Mouse (Mus musculus) cerebellum, adult 18-20 months (tissue): ENCODE measurements at regions not wholly inside any gene's neighbourhood (a gene's known extent, or its start where the extent isn't known, plus 50 kb on each side); places are given as distances from the start of the nearest gene placed in this dataset.

Experiments
- DNase-seq, 2 experiments: peaks; one replicate each; pipeline ENCODE4 v3.0.0; 2021

GRCm38 (mm10) chr4:73051511-73051910 lies 199.1 kb upstream of the Aldoart1 start:
- DNase-seq, result no peak

- no peak for DNase-seq
Observed at GRCm38 (mm10) chr4:73047804-73048203, 195.4 kb upstream of the Aldoart1 start.

- DNase-seq, result no peak
Observed at GRCm38 (mm10) chr4:73044356-73044755, 191.9 kb upstream of the Aldoart1 start.

- DNase-seq, result peak; percentile 3 to 10
Observed at GRCm38 (mm10) chr4:73042672-73043071, 190.2 kb upstream of the Aldoart1 start.

- no peak for DNase-seq
Observed at GRCm38 (mm10) chr4:73041486-73041885, 189.1 kb upstream of the Aldoart1 start.

- DNase-seq, result peak; percentile 19 to 20
Observed at GRCm38 (mm10) chr4:72997686-72998085, 145.3 kb upstream of the Aldoart1 start.

- DNase-seq, result no peak
Observed at GRCm38 (mm10) chr4:72996102-72996501, 143.7 kb upstream of the Aldoart1 start.

- no peak for DNase-seq
Observed at GRCm38 (mm10) chr4:72946369-72946981, 94.0 kb upstream of the Aldoart1 start.

- no peak for DNase-seq
Observed at GRCm38 (mm10) chr4:72923396-72923795, 71.0 kb upstream of the Aldoart1 start.

GRCm38 (mm10) chr4:72914991-72915390 lies 62.6 kb upstream of the Aldoart1 start:
- peak in 1 of 2 experiments; percentile 11 for DNase-seq
